Mouse (Mus musculus) thymus, adult 2 months (tissue): ENCODE results near the gene Scn3b.

Experiments used
- CTCF ChIP-seq: fragments of 200-500 bp; IDR thresholded peaks from 2 replicates; pipeline ENCODE4 v1.5.1; 2012; ENCODE audit warnings: mild to moderate bottlenecking, control low read depth, low read length, moderate library complexity, borderline replicate concordance; ENCODE audit not compliant: control insufficient read depth, poor library complexity, insufficient read depth; ENCODE audit errors: extremely low read depth
- POLR2A ChIP-seq: fragments of 200-500 bp; IDR thresholded peaks from 2 replicates; pipeline ENCODE4 v1.6.1; 2012; ENCODE audit warnings: mild to moderate bottlenecking, low read length, control low read depth, moderate library complexity; ENCODE audit not compliant: control insufficient read depth, poor library complexity, insufficient read depth; ENCODE audit errors: extremely low read depth

- TF ChIP-seq POLR2A: no peak
- no peak for TF ChIP-seq CTCF
Observed at GRCm38 (mm10) chr9:40246702-40247101, 22.3 kb upstream of the Scn3b start.
